Mouse (Mus musculus) G1E (cell line): ENCODE data around the gene Hsp90b1. TPM values are rescaled to one million over a fixed set of nuclear protein-coding genes. Genes with fewer than 3 reads are reported as not detected.
"Not testable (repeated sequence)": the region's sequence is repeated elsewhere in the genome, so short reads cannot be mapped to it uniquely, and the experiment has no call there.

Experiments
- ATAC-seq: 2 replicates; pipeline ENCODE4 v1.8.0; 2016; ENCODE audit warnings: mild to moderate bottlenecking; ENCODE audit not compliant: insufficient number of reproducible peaks, poor library complexity, low FRiP score, severe bottlenecking; ENCODE audit errors: extremely low read depth
- DNase-seq: peaks from one replicate; pipeline ENCODE4 v3.0.0; 2012; ENCODE audit warnings: low spot score
- H3K27me3 ChIP-seq: 2 replicates; pipeline ENCODE4 v1.6.1; 2012; ENCODE audit warnings: mild to moderate bottlenecking, low read length, inconsistent platforms; ENCODE audit not compliant: insufficient read depth
- H3K36me3 ChIP-seq: replicated peaks from 2 replicates; pipeline ENCODE3; 2012; ENCODE audit warnings: mild to moderate bottlenecking, inconsistent platforms
- H3K4me1 ChIP-seq: 2 replicates; pipeline ENCODE4 v1.6.1; 2012; ENCODE audit warnings: low read depth, low read length, inconsistent platforms, mixed read lengths; ENCODE audit not compliant: insufficient read depth
- H3K4me3 ChIP-seq: 2 replicates; pipeline ENCODE4 v1.5.1; 2012; ENCODE audit warnings: low read depth, mild to moderate bottlenecking, inconsistent platforms, low read length, moderate library complexity, mixed read lengths
- H3K9me3 ChIP-seq: replicated peaks from 2 replicates; pipeline ENCODE4 v1.6.1; 2012; ENCODE audit warnings: inconsistent platforms
- CTCF ChIP-seq: IDR thresholded peaks from 2 replicates; pipeline ENCODE4 v1.5.1; 2012; ENCODE audit warnings: low read depth, low read length, inconsistent platforms, mixed read lengths
- GATA1 ChIP-seq: IDR thresholded peaks from 2 replicates; pipeline ENCODE4 v1.6.1; 2012; ENCODE audit warnings: borderline replicate concordance, low read length, inconsistent platforms, mixed read lengths
- GATA2 ChIP-seq: IDR thresholded peaks from 2 replicates; pipeline ENCODE4 v1.6.1; 2012; ENCODE audit warnings: low read depth, low read length, inconsistent platforms, borderline replicate concordance
- POLR2AphosphoS5 ChIP-seq: IDR thresholded peaks from 2 replicates; pipeline ENCODE4 v1.6.1; 2012; ENCODE audit warnings: low read depth, low read length, inconsistent platforms; ENCODE audit not compliant: insufficient replicate concordance
- TAL1 ChIP-seq: conservative IDR thresholded peaks from 2 replicates; pipeline ENCODE4 v1.6.1; 2012; ENCODE audit warnings: low read depth, low read length, inconsistent platforms, mixed read lengths
- polyA plus RNA-seq: library from polyadenylated mRNA; stranded (reverse); fragments of >175 nt; gene quantifications from 2 replicates; pipeline ENCODE4 v1.2.3, GENCODE M21; 2012
- total RNA-seq, 2 experiments: library from RNA; stranded (forward) in 1 of 2; stranded (reverse) in 1 of 2; fragments of 200-1000 nt in 1 of 2; fragments of >200 nt in 1 of 2; fragmentation: Nextera tagmentation in 1 of 2; gene quantifications; 2 replicates each; pipeline ENCODE4 v1.2.3; 2014 to 2017

The Hsp90b1 gene
- total and polyA plus RNA-seq, 3 experiments, result 26.6 to 445 (median 435) TPM

DNA sequence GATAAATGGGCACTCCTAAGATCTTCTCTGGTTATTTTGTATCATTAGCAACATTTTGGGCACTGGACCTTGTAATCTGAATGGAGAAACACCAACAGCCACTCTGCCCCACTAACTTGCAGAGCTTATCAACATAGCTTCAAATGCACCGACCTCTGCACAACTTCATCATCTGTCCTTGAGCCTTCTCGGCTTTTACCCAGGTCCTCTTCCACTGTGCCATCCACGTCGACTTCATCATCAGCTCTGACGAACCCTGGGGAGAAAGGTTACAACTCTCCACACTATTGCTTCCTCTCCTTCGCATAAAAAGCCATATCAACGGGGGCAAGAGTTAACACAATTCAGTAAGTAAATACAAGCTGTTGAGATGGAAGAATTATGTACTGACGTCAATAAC, 1.2 kb downstream of the Hsp90b1 start:
- ATAC-seq (no peak), DNase-seq (no peak)
- TF ChIP-seq TAL1 (no peak), POLR2AphosphoS5 (no peak), CTCF (no peak), GATA1 (no peak), GATA2 (no peak)
- Histone ChIP-seq H3K9me3 (no peaks in the 10 kb centered on the region), H3K27me3 (no peaks in the 10 kb centered on the region), H3K4me3 (peak overlapping the region; percentile 92), H3K36me3 (peaks cover 53% of the 10 kb centered on the region), H3K4me1 (peaks cover 61% of the 10 kb centered on the region)

DNA sequence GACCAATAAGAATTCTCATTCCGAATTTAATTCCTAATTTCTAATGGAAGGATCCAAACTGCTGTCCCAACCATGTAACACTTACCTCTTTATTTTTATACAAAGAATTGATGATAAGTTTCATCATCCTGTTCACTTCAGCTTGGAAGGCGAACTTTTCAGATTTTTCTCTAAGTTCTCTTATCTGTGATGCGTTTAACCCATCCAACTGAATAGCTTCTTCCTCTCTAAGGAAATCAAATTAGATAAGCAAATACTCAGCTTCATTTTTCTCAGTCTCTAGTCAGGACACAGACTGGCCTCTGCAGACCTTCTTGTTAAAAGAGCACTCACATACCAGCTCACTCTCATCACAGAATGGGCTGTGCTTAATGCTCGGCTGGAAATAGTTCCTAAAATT, 1.9 kb downstream of the Hsp90b1 start:
- TF ChIP-seq GATA1 (no peak), TAL1 (no peak), CTCF (no peak), GATA2 (no peak), POLR2AphosphoS5 (no peak)
- peaks cover 64% of the 10 kb centered on the region for H3K4me1 ChIP-seq
- DNase-seq (no peak), ATAC-seq (no peak)
- no peaks in the 10 kb centered on the region for H3K27me3 ChIP-seq
- H3K4me3 ChIP-seq, result peak overlapping the region; percentile 92
- H3K36me3 ChIP-seq, result peaks cover 59% of the 10 kb centered on the region
- no peaks in the 10 kb centered on the region for H3K9me3 ChIP-seq

DNA sequence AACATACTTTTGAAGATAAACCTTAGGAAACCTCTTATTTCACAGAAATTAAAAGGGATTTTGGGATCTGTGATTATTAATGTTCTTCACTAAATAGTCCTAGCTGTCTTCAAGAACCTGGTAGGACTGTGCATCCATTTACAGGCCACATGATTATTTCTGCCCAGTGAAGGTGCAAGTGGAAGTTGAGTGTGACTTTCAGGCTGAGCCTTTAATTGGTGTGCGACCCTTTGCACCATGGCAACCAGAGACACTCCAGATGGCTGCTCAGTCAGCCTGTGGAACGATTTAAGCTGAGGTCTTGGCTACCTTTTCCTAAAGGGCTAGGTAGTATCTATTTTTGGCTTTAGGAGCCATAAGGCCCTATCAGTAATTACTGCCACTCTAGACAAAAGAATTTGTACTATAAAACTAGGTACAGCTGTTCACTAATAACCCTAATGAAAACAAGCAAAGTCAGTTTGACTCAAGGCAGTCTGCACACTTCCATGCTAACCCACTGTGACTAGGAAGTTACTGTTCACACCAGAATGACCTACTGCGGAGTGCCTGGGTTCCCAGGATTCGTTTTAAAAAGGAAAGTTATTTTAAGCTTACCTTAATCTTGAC, 2.9 kb downstream of the Hsp90b1 start:
- DNase-seq (no peak), ATAC-seq (no peak)
- TF ChIP-seq CTCF, result no peak
- no peak for TF ChIP-seq GATA1
- no peak for TF ChIP-seq POLR2AphosphoS5
- no peak for TF ChIP-seq TAL1
- no peak for TF ChIP-seq GATA2
- Histone ChIP-seq H3K36me3 (peaks cover 69% of the 10 kb centered on the region), H3K27me3 (no peaks in the 10 kb centered on the region), H3K4me3 (peak overlapping the region; percentile 54; the same call in 1 of the 2 replicates), H3K9me3 (no peaks in the 10 kb centered on the region), H3K4me1 (peaks cover 64% of the 10 kb centered on the region)

DNA sequence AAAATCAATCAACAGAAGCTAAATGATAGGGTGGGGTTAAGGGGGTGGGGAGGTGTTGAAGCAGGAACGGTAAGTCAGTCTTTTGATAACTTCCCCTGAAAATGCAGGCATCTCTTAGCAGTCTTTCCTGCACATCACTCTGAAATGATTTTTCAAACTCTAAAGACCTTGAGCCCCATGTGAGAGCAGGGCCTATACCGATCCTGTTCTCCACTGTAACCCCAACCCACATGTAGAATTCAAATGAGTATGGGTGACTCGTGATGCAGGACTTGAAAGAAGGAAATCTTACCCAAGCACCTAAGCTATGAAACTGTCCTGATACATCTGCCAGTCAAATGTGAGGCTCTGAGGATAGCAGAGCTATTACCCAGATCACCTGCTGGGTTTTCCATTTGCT, 4.3 kb downstream of the Hsp90b1 start:
- H3K4me3 ChIP-seq, result peak overlapping the region; percentile 28; the same call in 1 of the 2 replicates
- H3K4me1 ChIP-seq, result peaks cover 55% of the 10 kb centered on the region

DNA sequence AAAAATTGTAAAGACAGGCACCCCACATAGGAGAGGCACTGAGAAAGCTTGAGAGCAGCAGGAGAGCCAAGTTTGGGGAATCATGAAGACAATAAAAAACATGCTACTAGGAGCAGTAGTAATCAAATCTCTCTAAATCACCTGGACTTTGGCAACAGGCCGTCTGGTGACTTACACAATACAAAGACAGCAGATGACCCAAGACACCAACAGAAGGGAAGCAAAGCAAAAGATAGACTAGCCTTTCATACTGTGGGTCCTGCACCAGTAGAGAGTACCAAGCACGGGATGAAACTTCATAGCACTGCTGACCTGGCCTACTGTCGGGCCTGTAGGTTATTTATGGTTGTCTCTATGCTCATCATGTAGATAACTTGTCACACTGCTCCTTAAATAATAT, 5.1 kb downstream of the Hsp90b1 start:
- peaks cover 84% of the 10 kb centered on the region for H3K36me3 ChIP-seq
- DNase-seq (no peak), ATAC-seq (no peak)
- H3K9me3 ChIP-seq, result no peaks in the 10 kb centered on the region
- H3K4me3 ChIP-seq, result peak overlapping the region; percentile 44; the same call in 1 of the 2 replicates
- peaks cover 55% of the 10 kb centered on the region for H3K4me1 ChIP-seq
- TF ChIP-seq CTCF, result no peak
- H3K27me3 ChIP-seq, result no peaks in the 10 kb centered on the region

More for the DNA sequence above, 4.3 kb downstream of the Hsp90b1 start:
- ATAC-seq (no peak), DNase-seq (no peak)
- no peaks in the 10 kb centered on the region for H3K27me3 ChIP-seq
- peaks cover 77% of the 10 kb centered on the region for H3K36me3 ChIP-seq
- no peak for TF ChIP-seq CTCF
- no peak for TF ChIP-seq GATA1
- no peak for TF ChIP-seq TAL1
- TF ChIP-seq GATA2, result no peak
- no peak for TF ChIP-seq POLR2AphosphoS5
- H3K9me3 ChIP-seq, result no peaks in the 10 kb centered on the region

DNA sequence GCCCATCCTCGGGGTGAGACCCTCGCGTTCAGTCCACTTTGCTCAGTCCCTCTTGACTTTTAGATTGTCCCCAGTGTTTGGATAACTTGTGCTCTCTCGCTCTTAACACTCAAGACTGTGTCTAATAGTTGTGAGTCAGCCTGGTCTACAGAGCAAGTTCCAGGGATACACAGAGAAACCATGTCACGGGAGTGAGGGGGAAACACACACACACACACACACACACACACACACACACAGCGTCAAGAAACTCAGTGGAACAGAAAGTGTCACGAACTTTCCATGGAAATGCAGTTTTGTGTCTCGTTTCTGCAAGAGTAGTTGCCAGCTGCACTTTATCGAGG, 19.3 kb downstream of the Hsp90b1 start:
- not testable (repeated sequence) for DNase-seq, H3K27me3 ChIP-seq, H3K9me3 ChIP-seq, ATAC-seq
- Histone ChIP-seq H3K4me1 (peaks cover 12% of the 10 kb centered on the region), H3K36me3 (peaks cover 13% of the 10 kb centered on the region), H3K4me3 (peak overlapping the region; percentile 80)

DNA sequence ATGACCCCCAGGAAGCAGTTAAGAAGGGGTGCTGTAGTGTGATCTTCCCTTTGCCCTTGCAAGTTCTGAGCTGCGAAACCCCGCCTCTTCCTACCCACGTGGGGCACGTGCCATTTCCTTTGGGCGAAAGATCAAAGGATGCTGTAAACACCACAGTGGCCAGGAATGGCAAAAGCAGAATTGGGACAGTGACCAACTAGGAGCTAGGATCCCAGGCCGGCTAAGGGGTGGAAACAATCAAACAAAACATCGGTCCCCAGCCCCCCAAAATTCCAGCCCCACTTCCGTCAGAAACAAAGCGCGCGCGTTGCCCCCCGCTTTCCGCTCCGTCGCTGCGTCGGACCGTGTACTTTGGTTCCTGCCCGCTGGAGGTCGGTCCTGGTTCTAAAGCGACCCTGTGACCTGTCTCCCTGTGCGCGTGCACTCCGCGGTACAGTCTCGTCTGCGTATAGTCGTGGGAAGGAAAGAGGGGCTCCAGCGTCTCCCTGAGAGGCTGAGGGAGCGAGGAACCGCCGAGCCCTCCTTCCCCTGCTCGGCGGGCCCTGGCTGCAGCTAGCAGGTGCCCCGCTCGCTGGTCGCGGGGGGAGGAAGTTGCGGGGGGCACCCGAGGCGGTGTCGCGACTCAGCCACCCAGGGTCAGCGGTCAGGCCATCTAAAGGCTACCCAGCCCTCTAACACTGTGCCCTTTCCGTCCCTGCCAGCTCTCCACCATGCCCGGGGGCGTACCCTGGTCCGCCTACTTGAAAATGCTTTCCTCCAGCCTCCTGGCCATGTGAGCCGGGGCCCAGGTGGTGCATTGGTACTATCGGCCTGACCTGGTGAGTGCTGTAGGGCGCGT, 19.9 kb downstream of the Hsp90b1 start:
- H3K9me3 ChIP-seq, DNase-seq, H3K27me3 ChIP-seq: not testable (repeated sequence)
- H3K4me1 ChIP-seq, result peaks cover 12% of the 10 kb centered on the region
- peak; percentile 85 for ATAC-seq
- H3K36me3 ChIP-seq, result peaks cover 10% of the 10 kb centered on the region
- H3K4me3 ChIP-seq, result peak overlapping the region; percentile 80

DNA sequence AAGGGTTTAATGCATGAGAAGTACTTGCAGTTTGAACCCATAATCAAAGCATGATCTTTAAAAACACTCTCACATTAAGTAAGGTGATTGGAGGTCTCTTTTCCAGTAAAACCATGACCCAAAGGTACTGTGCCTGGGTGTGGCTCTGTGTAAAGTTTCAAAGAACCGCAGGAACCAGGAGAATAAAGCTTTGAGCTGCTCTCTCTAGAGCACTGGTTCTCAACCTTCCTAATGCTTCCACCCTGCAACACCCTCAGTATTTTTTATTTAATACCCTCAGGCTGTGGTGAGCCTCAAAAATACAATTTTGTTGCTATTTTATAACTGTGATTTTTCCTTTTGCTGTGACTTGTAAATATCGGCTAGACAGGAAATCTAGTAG, 20.5 kb downstream of the Hsp90b1 start:
- peak; percentile 7; the same call in 1 of the 2 replicates for ATAC-seq
- not testable (repeated sequence) for H3K4me3 ChIP-seq, H3K4me1 ChIP-seq, H3K9me3 ChIP-seq, DNase-seq, H3K36me3 ChIP-seq, H3K27me3 ChIP-seq

DNA sequence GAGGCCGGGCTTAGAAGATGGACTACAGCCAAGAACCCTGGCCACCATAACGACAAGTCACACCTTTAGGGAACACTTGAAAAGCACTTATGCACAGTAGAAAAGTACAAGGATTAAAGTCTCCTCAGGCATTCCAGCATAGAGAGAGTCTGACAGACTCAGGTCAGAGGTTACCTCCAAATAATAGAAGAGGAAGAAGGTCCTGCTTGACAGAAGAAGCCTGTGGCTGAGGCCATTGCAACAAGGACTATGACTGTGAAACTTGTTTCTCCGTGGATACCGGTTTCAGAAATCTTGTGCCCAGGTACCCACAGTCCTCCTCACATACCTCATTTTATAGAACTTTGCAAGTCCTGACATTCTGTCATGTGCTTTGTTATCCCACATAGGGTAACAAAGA, 34.8 kb downstream of the Hsp90b1 start:
- not testable (repeated sequence) for H3K27me3 ChIP-seq, ATAC-seq, H3K9me3 ChIP-seq, H3K4me1 ChIP-seq, DNase-seq, H3K36me3 ChIP-seq, H3K4me3 ChIP-seq
